ENCODE assay signal across 9 mouse cellular contexts in the genomic region with DNA sequence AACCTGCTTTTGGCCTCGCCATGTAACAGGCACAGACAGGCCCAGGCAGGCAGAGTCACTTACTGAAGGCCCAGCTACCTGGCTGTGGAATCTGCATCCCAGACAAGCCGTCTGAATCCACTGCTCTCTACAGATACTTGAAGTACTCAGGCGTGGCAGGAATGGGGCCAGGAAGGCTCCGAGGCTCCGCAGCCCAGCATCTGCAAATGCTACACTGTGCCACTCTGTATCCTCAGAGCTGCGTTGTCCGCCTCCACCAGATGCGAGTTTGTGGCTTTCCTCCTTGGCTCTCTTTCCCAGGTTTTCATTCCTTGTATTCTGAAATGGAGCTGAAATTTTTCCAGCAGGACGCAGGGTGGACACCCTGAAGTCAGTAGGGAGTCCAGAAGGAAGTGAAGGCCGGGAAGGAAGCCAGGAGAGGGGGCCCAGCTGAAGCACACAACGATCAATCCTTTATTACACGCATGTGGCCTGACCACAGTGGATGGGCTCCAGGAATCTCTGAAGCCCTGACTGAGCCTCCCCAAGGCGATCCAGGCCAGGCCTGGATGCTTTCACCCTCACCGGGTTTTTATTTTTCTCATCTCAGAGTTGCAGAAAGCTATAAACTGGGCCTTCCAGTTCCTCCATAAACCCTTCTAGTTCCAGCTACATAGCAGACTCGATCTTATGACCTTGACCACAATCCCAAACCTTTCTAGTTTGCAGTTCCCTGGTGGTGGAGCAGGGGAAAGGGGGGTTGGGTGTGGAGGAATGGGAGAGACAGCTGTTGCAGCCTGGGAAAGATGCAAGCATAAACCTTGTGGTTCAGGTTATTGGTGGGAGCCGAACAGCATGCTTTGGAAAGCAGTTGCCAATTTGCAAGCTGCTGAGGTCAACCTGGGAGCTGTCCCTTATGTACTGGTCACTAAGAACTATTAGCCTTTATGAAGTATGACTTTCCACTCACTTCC. TPM values are rescaled to one million over a fixed set of nuclear protein-coding genes. Genes with fewer than 3 reads are reported as not detected.
DNase-seq lines count a peak whose midpoint lies in the region; ATAC-seq and TF ChIP-seq lines count a peak whose summit lies in the region.
"Had no signal": no experiment of that assay in that cellular context is flagged by ENCODE, and none has a peak within 500 bp of the region (broad histone marks: within the 10 kb centered on the region; RNA-seq: fewer than 3 reads in every experiment).

No protein-coding gene starts in this region.

- ATAC-seq in hindbrain, embryonic 13.5 days (ENCODE audit: low FRiP score): no peak
- ATAC-seq in hindbrain, embryonic 16.5 days: no peak
- ATAC-seq: inflammation-experienced regulatory T-cells, adult 6 months had no signal

- H3K4me3 ChIP-seq in hindbrain, embryonic 13.5 days: no peak overlapping the region
- no peak overlapping the region for H3K4me3 ChIP-seq in hindbrain, embryonic 16.5 days (ENCODE audit: low read length)
- no peak overlapping the region for H3K4me3 ChIP-seq in myocyte

- H3K4me1 ChIP-seq in hindbrain, embryonic 13.5 days (replicated peaks): peaks cover 20% of the 10 kb centered on the region
- H3K4me1 ChIP-seq in hindbrain, embryonic 16.5 days (ENCODE audit: control insufficient read depth, insufficient read depth, low read depth, low read length): peaks cover 13% of the 10 kb centered on the region

- H3K36me3 ChIP-seq in hindbrain, embryonic 13.5 days: no peaks in the 10 kb centered on the region
- H3K36me3 ChIP-seq in hindbrain, embryonic 16.5 days (ENCODE audit: control insufficient read depth, insufficient read depth, low read length): no peaks in the 10 kb centered on the region
- H3K36me3 ChIP-seq in myocyte (ENCODE audit: control insufficient read depth, insufficient read depth): no peaks in the 10 kb centered on the region

- H3K9ac ChIP-seq in hindbrain, embryonic 13.5 days: peak overlapping the region; percentile 19; the same call in 1 of the 2 replicates
- H3K9ac ChIP-seq in hindbrain, embryonic 16.5 days (ENCODE audit: low read depth, low read length): no peak overlapping the region; the same call in 1 of the 2 replicates

- 0 out of 2 replicates have a peak overlapping the region, but pooled peaks have one; percentile 25 for H3K27ac ChIP-seq in hindbrain, embryonic 13.5 days
- no peak overlapping the region for H3K27ac ChIP-seq in hindbrain, embryonic 16.5 days (ENCODE audit: low read depth, low read length)

- intact Hi-C loops in heart, postnatal 36 days (cut with DNase I): no loop called here
- intact Hi-C loops in left cerebral cortex, postnatal 14 days (cut with DNase I): no loop called here

- no peaks in the 10 kb centered on the region for H3K79me2 ChIP-seq in myocyte (ENCODE audit: control insufficient read depth, insufficient read depth)

- 75% methylated on average over 16 of the region's 16 CpGs for WGBS in hindbrain, embryonic 13.5 days
- 75% methylated on average over 16 of the region's 16 CpGs for WGBS in hindbrain, embryonic 16.5 days

- H3K9me3 ChIP-seq in hindbrain, embryonic 13.5 days: no peaks in the 10 kb centered on the region
- peaks cover 3% of the 10 kb centered on the region; the same call in 1 of the 2 replicates for H3K9me3 ChIP-seq in hindbrain, embryonic 16.5 days (ENCODE audit: control insufficient read depth, low read length)

- H3K4me2 ChIP-seq in hindbrain, embryonic 13.5 days: no peak overlapping the region
- H3K4me2 ChIP-seq in hindbrain, embryonic 16.5 days (ENCODE audit: low read length): no peak overlapping the region
- H3K4me2 ChIP-seq in myocyte (ENCODE audit: low read depth): peak overlapping the region; percentile 37

- H3ac ChIP-seq in myocyte (ENCODE audit: control insufficient read depth, insufficient read length): no peak overlapping the region

- no peak for TF ChIP-seq POLR2A in myocyte (IDR thresholded peaks at IDR 0.05; ENCODE audit: insufficient read length, low read depth)

- no peaks in the 10 kb centered on the region for H3K27me3 ChIP-seq in hindbrain, embryonic 13.5 days
- no peaks in the 10 kb centered on the region for H3K27me3 ChIP-seq in hindbrain, embryonic 16.5 days (replicated peaks; ENCODE audit: control insufficient read depth, insufficient read depth, low read length)
- no peaks in the 10 kb centered on the region for H3K27me3 ChIP-seq in myocyte (ENCODE audit: control insufficient read depth, insufficient read depth, insufficient read length)

- DNase-seq in gastrocnemius, adult 18-20 months (ENCODE audit: low spot score): peak; percentile 79
- peak; percentile 52 to 59 for DNase-seq in heart, postnatal 36 days
- no peak for DNase-seq in cerebellum, postnatal 25 days
- DNase-seq in spleen, postnatal 14 days (ENCODE audit: low spot score in 2 of 2): no peak
- no peak for DNase-seq in left cerebral cortex, postnatal 14 days (ENCODE audit: low spot score in 2 of 2)

TF ChIP-seq in myocyte, 11 proteins besides CTCF, POLR2A, EP300 and RAD21:
- TF ChIP-seq TCF3 (IDR thresholded peaks at IDR 0.05; ENCODE audit: insufficient read length, low read depth) (no peak), TCF12 (IDR thresholded peaks at IDR 0.05; ENCODE audit: insufficient read depth, poor library complexity, severe bottlenecking) (peak; percentile 48), POLR2AphosphoS2 (IDR thresholded peaks at IDR 0.05; ENCODE audit: insufficient read length, low read depth) (no peak), MAX (IDR thresholded peaks at IDR 0.05; ENCODE audit: low read depth) (no peak), CEBPB (IDR thresholded peaks at IDR 0.05; ENCODE audit: insufficient read depth, poor library complexity, severe bottlenecking) (no peak), MYOD1 (IDR thresholded peaks at IDR 0.05; ENCODE audit: control insufficient read depth in 1 of 3, insufficient read length in 2 of 3, low read depth in 2 of 3) (peak in 2 of 3 experiments; percentile 81 to 92), USF1 (IDR thresholded peaks at IDR 0.05; ENCODE audit: low read depth) (no peak), E2F4 (IDR thresholded peaks at IDR 0.05; ENCODE audit: insufficient read depth) (no peak), SRF (IDR thresholded peaks at IDR 0.05; ENCODE audit: control insufficient read depth, insufficient read length, low read depth) (no peak), MYOG (IDR thresholded peaks at IDR 0.05; ENCODE audit: control insufficient read depth in 1 of 3, insufficient read depth in 1 of 3, insufficient read length in 2 of 3, low read depth in 2 of 3) (peak; percentile 18 to 92 (median 64)), REST (IDR thresholded peaks at IDR 0.05; ENCODE audit: insufficient read depth, insufficient read length) (no peak)
TF ChIP-seq in myocyte: peak in this region for 3.

RNA-seq across cellular contexts. Expression of gene Hhat, which starts 27.5 kb away (rescaled TPM):
- polyA plus RNA-seq in hindbrain, embryonic 13.5 days (2015; fragmentation: Nextera tagmentation; extraction: Ambion mirVana): 3.6 and 4.6 TPM in 2 replicates
- polyA plus RNA-seq in hindbrain, embryonic 16.5 days (2015; fragmentation: Nextera tagmentation; extraction: Ambion mirVana): 3.4 and 3.5 TPM in 2 replicates
- total RNA-seq in gastrocnemius, adult 18-20 months (2021): 1 to 10 TPM; 1.2 to 1.3 TPM
- 1 to 10 TPM; 2.1 to 2.4 TPM for total RNA-seq in heart, postnatal 36 days (2021)
- polyA plus RNA-seq in myocyte (2012; fragmentation: generic; extraction: Trizol): 4.4 TPM
- 1 to 10 TPM; 1.2 to 1.8 TPM for total RNA-seq in left cerebral cortex, postnatal 14 days (2021)

RNA-seq across cellular contexts. Expression of gene Sertad4, which starts 57.1 kb away (rescaled TPM):
- polyA plus RNA-seq in hindbrain, embryonic 13.5 days (2015; fragmentation: Nextera tagmentation; extraction: Ambion mirVana): 26.0 and 27.5 TPM in 2 replicates
- 8.5 and 18.5 TPM in 2 replicates for polyA plus RNA-seq in hindbrain, embryonic 16.5 days (2015; fragmentation: Nextera tagmentation; extraction: Ambion mirVana)
- 1 to 10 TPM in 1 of 2 experiments, under 1 TPM in 1; 0.66 to 2.6 TPM for total RNA-seq in gastrocnemius, adult 18-20 months (2021)
- total RNA-seq in heart, postnatal 36 days (2021): 1 to 10 TPM; 3.8 to 6.2 TPM
- 21.3 TPM for polyA plus RNA-seq in myocyte (2012; fragmentation: generic; extraction: Trizol)
- total RNA-seq in left cerebral cortex, postnatal 14 days (2021): 10 to 100 TPM; 19.0 to 21.4 TPM
- polyA plus RNA-seq: inflammation-experienced regulatory T-cells, adult 6 months had no signal

Comparison
In these comparisons a context has a peak if more than half of its experiments do, and no peak if none do; other contexts are left out.
1. DNase-seq: peak in gastrocnemius, adult 18-20 months (single experiment) and heart, postnatal 36 days (2 of 2); none in cerebellum, postnatal 25 days (0 of 2), spleen, postnatal 14 days (0 of 2) and left cerebral cortex, postnatal 14 days (0 of 2).